Mouse (Mus musculus) right cerebral cortex, postnatal 25 days (tissue): ENCODE results near the gene Igflr1.

Experiments used
- DNase-seq: peaks from one replicate; pipeline ENCODE4 v3.0.0; 2022

Igflr1 gene

DNA sequence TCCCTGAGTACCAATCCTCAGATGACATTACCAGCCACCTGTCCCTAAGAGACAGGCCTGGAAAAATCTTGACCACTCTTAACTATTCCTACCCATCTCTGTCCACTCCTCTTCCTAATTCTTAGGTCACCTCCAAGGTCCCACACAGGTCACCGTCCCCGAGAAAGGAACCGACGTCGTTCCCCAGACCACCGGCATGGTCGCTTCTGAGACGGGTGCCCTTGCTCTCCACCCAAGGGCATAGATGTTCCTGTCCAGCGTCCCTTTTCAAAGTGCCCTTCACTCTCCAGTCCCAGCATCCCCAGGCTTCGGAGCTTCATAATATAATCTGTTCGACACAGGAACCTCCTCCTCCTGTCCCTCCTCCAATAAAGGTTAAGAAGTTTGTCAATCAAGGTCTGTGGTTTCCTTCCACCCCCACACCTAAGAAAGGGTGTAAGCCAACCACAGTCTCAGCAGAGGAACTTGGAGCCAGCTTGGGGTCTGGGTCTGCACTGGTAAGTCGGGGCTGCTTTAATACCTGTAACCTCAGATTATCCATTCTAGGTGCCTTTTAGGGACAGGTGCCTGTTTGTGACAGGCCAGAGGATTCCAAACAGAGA, at the start of gene Igflr1:
Igflr1 (plus strand) TSS at position 458 of the 602 bp plus-strand sequence.
- DNase-seq, result no peak

DNA sequence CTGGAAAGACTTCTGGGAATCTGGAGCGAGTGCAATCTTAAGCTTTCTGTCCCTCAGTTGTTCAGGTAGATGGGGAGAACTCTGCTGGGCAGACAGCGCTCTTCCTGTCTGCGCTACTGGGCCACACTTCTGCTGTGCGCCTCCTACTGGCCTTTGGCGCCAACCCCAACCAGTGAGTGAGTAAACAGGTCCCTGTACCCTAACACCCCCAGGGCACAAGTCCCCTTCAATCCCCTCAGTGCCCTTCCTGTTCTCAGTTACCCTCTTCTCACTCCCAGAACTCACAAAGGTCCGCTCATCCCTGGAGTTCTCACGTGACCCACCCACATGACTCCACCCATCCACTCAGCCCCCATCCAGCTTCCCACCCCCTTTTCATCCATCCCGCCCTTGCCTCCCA, 46.9 kb upstream of the Igflr1 start:
- no peak for DNase-seq

DNA sequence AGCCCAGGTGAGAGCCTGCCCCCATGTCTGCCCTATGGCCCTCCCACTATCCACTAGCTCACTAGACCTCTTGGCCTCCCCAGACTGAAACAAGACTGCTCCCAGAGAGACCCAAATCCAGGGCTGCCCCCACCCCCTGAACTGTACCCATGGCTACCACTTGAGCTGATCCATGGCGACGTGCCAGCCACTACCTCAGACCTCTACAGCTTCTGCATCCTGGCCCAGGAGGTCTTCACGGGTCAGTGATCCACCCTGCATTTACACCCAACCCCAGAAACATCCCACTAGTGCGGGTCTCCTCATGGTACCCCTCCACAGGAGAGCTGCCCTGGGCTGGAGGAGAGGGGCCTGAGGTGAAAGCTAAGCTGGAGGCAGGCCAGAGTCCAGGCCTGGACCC, 44.8 kb upstream of the Igflr1 start:
- no peak for DNase-seq

DNA sequence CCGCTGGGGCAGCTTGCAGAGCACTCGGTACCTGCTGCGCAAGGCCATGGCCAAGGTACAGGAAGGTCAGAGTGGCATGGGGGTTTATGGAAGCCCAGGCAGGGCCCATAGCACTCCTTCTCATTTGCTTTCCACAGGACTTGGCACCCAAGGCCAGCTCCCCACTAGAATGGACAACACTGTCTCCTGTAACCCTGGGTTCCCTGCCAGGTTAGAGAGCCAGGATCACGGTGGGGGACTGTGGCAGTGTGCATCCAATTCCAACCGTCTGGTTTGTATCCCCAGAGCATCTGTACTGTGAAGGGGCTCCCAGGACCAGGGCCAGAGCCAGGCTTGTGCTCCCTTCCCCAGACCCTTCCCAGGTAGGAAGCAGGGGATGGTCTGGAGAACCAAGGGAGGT, 44.4 kb upstream of the Igflr1 start:
- no peak for DNase-seq

DNA sequence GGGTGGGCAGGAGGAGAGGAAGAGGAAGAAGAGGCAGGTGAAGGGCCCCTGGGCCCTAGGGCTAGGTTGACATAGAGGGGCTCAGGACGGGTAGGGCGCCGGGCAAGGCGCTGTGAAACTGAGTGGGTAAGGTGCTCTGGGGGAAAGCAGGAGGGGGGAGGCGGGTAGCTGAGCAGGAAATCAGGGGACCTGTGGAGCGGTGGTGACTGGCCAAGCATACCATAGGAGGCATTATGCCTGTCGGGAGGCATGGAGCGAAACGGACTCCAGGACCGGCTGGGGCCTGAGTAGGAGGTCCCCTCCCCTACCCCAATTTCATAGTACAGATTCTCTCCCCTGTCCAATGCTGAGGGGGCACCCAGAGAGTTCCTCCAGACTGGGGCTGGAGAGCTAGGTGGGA, 42.4 kb upstream of the Igflr1 start:
- no peak for DNase-seq

DNA sequence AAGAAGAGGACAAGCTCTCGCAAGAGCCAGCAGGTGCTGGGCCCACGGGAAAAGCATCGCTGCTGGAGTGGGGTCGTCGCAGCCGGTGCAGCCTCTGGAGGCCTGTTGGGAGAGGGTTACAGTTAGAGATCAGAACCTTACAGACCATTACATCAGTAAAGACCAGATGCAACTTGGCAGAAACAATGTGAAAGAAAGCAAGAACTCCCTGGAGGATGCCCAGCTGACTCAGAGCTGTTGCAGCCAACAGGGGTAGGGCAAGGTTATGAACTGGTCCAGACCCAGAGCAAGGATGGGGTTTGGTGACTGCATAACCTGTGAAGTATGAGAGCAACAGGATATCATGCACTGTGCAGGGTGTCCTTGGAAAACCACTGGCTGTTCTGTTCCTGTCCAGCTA, 40.7 kb upstream of the Igflr1 start:
- no peak for DNase-seq

DNA sequence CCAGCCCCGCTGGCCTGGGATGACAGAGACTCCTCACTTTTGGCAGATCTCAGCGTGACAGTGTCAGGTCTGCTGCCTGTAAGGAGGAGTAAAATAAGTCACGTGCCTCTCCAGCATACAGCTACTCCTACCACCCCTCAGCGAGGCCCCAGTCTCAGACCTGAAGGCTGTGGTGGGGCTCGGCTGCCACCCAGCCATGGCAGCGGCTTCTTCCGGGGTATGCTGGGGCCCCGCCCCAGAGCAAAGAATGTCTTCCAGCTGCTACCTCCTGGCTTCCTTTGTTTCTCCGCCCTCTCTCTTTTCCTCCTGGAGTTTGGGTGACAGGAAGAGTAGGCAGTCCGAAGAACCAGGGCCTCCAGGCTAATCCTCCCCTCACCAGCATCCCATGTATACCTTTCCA, 39.3 kb upstream of the Igflr1 start:
- DNase-seq, result no peak

DNA sequence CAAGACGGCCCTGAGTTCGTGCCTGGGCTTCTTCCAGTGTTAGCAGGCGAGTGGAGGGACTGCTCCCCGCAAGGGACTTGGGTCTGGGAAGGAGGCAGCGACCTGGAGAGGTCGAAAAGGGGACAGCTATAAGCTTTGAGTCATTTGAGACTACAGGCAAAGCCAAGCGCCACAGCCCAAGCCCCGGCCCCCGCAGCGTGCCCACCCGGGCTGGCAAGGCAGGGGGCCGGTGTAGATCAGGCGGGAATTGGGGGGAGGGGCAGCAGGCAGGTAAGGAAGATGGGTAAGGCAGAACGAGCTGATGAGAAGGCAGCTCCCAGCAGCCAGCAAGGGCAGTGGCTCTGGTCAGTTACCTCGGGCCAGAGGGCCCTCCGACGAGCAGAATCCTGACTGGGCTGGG, 38.8 kb upstream of the Igflr1 start:
- no peak for DNase-seq

DNA sequence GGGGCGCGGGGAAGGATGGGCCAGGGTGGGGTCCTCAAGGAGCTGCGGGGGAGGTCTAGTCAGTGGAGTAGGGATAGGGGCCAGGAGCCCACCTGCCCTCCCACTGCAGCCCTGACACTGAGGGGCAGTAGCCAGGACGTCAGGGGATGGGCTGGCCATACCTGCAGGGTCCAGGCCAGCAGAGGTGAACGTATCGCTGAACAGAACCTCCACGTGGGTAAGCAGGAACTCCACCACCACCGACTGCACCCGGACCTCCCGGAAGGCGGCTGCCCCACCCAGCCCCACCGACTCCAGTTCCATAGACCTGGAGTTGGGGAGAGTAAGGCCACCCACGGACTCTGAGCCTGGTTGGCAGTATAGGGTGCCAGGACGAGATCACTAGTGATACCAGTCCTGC, 38.2 kb upstream of the Igflr1 start:
- DNase-seq, result no peak

DNA sequence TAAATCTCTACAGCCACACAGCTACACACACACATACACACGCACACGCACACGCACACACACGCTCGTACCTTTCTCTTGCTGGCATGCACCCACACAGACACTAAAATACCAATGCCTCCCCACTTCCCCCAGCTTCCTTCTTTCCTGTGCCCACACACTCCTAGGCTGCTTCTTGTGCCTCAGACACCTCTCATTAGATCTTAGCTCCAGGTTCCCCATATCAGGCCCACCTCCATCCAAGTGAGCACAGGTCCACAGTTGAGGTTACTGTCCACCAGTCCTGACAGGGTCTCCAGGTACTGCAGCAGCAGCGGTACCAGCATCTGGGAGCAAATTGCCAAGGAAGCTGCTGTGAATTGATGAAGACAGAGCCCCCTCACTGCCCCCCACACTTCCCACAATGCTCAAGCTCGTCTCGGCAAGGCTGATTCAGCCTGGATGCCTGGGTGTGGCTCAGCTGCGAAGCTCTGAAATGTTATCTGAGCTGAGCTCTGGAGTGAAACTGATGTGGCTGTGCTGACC, 33.9 kb upstream of the Igflr1 start:
- peak; percentile 74 for DNase-seq

DNA sequence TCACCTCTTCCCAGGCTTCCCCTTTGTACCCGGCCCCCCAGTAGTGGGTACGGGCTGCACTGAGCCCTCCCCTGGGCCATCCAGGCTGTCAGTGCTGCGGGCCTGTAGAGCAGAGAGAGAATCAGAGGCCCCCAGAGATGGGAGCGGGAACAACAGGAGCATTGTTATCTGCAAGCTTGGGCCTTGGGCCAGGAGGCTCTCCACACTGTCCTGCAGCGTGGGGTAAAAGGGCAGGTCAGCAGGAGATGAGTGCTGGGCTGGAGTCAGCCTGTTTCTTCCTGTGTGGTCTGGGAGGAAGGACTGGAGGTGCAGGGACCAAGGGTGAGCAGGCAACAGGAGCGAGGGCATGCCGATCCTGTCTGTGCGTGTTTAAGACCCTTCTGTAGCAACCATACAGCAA, 32.3 kb upstream of the Igflr1 start:
- no peak for DNase-seq

DNA sequence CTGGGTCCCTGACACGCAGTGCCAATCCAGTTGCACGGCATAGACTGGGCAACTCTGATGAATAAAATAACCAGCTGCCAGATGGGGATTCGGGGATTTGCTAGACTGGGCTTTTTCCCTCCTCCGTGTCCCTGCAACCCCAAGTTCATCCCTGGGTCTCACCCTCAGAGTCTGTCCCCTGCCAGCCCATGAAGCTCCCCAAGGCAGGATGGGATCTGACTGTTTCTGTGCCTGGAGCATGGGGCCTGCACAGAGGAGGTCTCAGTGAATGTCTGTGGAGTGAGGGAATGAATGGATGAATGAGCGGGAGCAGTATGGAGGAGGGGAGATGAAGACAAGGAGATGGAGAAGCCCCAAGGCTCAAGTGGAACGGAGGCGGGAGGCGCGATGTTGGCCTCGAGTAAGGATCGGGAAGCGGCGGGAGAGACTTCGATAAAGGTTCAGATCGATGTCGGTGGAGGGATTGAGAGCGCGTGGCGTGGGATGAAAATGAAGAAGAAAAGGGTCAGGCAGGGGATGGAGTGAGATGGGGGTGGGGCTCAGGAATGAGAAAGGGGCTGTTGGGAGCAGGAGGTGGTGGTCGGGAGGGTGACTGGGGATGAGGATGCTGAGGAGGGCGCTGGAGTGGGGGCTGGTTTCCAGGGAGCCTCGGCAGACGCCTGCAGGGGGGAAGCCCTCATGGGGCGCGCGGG, 31.1 kb upstream of the Igflr1 start:
- DNase-seq, result no peak

DNA sequence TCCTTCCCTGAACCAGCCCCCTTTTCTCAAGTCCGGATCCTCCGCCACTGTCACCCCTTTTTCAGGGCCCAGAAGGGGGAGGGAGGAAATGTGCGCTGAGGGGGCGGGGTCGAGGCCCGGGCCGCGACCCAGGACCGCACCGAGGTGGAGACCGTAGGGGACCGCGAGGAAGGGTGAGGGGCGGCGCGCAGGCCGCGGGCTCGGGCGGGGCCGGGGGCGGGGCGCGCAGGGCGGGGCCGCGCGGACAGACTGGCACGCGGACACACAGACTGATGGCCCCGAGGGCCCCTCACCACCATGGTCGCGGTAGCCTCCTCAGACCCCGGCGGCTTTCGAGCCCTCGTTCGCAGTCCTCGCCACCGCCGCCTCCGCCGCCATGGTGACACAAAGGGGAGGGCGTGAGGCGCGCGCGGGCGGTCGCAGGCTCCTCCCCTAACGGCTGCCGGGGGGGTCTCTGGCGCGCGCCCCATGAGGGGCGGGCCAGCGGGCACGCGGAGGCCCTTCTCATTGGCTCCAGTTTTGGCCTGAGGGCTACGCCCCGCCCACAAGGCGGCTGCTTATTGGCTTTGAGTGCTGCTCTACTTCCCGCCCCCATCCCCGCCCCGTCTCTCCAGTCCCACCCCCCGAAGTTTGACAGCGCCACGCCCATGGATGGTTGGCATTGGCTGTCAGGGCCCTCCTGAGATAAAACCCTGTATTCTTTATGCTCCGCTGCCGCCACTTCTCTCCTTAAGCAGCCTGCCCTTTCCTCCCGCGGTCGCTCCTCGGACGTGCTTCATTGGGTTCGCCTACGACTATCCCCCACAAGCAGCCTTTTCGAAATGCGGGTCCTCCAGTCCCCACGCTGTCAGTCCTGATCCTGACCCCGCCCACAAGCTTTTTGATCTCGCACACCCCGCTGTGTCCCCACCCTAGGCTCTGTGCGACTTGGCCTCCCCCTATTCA, 30.3 kb upstream of the Igflr1 start, which contains the start of gene Arhgap33:
Arhgap33 (minus strand) TSS at position 428 of the 945 bp plus-strand sequence.
- DNase-seq, result peak; percentile 98

DNA sequence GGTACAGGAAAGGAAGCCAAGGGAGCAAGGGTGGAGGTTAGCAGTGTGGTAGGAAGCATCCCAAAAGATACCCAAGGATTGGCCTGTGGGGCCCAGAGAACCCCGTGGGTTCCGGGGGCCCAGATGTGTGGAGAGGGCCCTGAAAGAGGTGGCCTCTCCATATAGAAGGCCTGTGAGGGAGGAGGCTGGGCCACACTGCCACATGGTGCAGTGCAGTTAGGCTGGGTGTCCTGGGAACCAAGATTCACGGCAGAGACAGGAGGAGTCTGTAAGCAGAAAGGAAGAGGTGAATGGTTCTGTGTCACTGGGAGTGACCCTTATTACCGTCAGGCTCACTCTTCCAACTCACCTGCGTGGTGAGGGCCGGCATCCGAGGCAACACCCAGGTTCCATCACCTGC, 24.7 kb upstream of the Igflr1 start:
- DNase-seq, result no peak

DNA sequence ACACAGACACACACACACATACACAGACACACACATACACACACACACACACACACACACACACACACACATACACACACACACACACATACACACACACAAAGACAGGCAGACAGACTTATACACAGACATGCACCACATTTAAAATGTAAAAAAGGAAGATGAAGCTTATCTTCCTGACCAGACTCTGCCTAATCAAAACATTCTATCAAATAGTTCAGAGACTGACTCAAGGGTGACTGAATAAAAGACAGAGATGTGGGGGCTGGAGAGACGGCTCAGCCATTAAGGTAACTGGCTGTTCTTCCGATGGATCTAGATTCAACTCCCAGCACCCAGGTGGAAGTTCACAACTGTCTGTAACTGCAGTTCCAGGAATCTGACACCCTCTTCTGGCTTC, 20.9 kb upstream of the Igflr1 start:
- no peak for DNase-seq

DNA sequence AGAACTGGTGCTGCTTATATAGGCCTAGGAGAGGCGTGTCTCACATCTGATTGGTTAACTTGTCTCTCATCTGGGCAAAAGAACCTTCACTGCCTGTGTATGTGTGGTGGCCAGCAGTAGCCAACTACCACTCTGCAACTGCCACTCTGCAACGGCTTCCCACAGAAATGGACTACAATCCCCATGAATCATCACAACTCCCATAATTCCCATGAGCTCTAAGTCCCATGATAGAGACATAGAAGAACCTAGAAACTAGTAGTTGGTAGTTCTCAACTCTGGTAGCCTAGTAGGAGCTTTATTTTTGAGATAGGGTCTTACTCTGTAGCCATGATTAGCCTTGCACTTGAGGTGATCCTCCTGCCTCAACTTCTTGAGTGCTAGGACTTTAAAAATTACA, 15.3 kb upstream of the Igflr1 start:
- DNase-seq, result no peak

DNA sequence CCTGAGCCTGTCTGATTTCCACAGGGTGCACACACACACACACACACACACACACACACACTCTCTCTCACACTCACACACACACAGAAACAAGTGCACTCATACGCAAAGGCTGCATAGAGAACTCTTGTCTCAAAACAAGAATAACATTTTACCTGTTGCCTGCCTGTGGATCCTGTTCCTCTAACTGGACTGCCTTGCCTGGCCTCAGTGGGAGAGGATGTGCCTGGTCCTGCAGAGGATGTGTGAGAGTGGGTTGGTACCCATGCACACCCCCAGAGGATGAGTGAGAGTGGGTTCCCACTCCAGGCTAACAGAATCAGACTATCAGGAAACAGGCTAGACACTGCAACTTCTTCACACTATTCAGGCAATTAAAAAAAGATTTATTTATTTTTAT, 14.6 kb upstream of the Igflr1 start:
- DNase-seq, result no peak

DNA sequence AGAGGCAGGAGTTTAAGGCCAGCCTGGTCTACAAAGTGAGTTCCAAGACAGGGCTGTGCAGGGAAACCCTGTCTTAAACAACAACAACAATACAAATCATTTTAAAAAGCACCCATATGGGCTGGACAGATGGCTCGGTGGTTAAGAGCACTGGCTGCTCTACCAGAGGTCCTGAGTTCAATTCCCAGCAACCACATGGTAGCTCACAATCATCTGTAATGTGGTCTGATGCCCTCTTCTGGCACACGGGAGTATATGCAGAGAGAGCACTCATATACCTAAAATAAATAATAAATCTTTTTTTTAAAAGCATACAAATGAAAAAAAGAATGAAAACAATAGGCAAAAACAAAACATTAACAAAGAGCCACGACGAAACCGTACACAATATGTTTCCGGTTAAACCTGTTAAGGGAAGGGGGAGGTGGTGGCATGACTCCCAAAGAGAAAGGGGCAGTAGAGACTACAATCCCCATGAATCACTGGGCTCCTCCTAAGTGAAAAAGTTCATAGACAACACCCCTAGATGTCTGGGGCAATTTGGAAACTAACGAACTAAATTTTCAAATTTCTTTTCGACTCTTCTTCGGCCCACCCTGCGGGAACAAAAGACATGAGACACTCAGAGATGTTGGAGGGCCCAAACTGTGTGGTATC, 13.7 kb upstream of the Igflr1 start:
- DNase-seq, result no peak

DNA sequence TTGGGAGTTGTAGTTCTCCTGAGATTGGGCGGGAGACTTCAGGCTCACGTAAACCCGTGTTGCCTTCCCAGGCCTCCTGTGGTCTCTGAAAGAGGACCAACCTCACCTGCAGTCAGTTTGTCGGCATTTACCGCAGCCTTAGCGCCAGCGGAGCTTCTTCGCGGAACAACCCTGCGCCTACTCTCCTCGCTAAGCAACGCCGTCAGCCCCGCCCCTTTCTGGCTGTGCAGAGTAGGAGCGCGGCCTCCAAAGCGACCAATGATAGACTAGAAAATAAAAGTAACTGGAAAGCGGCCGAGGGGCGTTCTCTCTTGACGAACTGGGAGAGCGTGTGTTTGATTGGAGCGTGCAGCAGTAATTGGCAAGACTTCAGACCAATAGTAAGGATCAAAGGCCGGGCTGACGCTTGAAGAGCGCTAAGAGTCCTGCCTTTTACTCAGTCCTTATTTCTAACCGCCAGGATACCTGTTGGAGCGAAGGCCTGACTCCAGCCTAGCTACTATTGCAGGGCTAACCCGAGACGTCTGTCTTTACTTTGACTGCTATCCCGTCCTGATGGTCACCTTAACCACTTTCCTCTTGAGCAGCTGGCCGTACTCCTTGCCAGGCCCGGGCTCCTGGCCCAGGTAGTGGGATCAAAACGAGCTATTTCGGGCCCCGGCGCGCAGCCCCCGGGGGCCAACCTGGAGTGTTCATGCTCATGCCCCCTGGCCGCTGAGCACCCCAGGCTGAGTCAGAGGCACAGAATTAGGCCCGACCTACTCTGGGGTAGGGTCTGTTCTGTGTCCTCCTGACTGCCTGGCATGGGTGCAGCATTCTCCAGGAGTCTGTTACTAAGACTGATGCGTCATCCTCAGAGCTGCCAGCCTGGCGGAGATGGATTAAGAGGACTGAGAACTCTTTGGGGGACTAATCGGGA, 12.9 kb upstream of the Igflr1 start, which contains the start of the genes Hspb6 and Proser3:
Hspb6 (plus strand) TSS at position 77 of the 919 bp plus-strand sequence.
Proser3 (minus strand) TSS at position 198 of the 919 bp plus-strand sequence.
- peak; percentile 95 for DNase-seq

DNA sequence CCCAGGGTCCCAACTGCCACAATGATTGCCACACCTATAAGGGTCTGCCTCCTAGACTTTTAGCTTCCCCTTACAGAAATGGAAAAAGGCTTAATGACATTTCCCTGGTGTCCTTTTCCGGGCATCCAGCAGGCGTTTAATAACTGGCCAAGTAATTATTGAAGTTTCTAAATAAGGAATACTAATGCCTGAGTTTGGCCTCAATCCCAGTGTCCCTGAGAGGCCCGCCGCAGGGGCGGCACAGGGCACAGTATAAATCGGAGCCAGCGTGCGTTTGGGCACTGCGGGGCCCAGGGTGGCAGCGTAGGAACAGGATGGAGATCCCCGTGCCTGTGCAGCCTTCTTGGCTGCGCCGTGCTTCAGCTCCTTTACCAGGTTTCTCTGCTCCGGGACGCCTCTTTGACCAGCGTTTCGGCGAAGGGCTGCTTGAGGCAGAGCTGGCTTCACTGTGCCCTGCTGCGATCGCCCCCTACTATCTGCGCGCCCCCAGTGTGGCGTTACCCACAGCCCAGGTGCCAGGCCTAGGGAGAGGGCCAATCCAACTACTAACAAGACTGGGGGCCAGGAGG, 12.1 kb upstream of the Igflr1 start:
- DNase-seq, result no peak
